Mouse (Mus musculus) thymus, adult 2 months (tissue): ENCODE measurements around the gene Hoxa6. TPM values are rescaled to one million over a fixed set of nuclear protein-coding genes. Genes with fewer than 3 reads are reported as not detected.

Source experiments
- DNase-seq: peaks from one replicate; pipeline ENCODE4 v3.0.0; 2021
- H3K27ac ChIP-seq: fragments of 200-500 bp; 2 replicates; pipeline ENCODE4 v1.5.1; 2012; ENCODE audit warnings: low read length, control low read depth; ENCODE audit not compliant: control insufficient read depth, insufficient read depth
- H3K27me3 ChIP-seq: fragments of 200-500 bp; 2 replicates; pipeline ENCODE4 v1.6.1; 2012; ENCODE audit warnings: mild to moderate bottlenecking, low read length, moderate library complexity, mixed read lengths; ENCODE audit not compliant: control insufficient read depth, insufficient read depth
- H3K36me3 ChIP-seq: fragments of 200-500 bp; 2 replicates; pipeline ENCODE4 v1.6.1; 2012; ENCODE audit warnings: mild to moderate bottlenecking, low read length, moderate library complexity; ENCODE audit not compliant: control insufficient read depth, insufficient read depth
- H3K4me1 ChIP-seq: fragments of 200-500 bp; replicated peaks from 2 replicates; pipeline ENCODE4 v1.6.1; 2012; ENCODE audit warnings: low read length; ENCODE audit not compliant: control insufficient read depth, insufficient read depth
- H3K4me3 ChIP-seq: fragments of 200-500 bp; 2 replicates; pipeline ENCODE4 v1.5.1; 2012; ENCODE audit warnings: mild to moderate bottlenecking, low read length, control low read depth, moderate library complexity; ENCODE audit not compliant: control insufficient read depth, insufficient read depth
- CTCF ChIP-seq: fragments of 200-500 bp; IDR thresholded peaks from 2 replicates; pipeline ENCODE4 v1.5.1; 2012; ENCODE audit warnings: mild to moderate bottlenecking, control low read depth, low read length, moderate library complexity, borderline replicate concordance; ENCODE audit not compliant: control insufficient read depth, poor library complexity, insufficient read depth; ENCODE audit errors: extremely low read depth
- POLR2A ChIP-seq: fragments of 200-500 bp; IDR thresholded peaks from 2 replicates; pipeline ENCODE4 v1.6.1; 2012; ENCODE audit warnings: mild to moderate bottlenecking, low read length, control low read depth, moderate library complexity; ENCODE audit not compliant: control insufficient read depth, poor library complexity, insufficient read depth; ENCODE audit errors: extremely low read depth
- WGBS: fragments of 180-500 bp; shearing (Covaris S2); methylation state at CpG from one replicate; pipeline ENCODE4 v1.1.7; 2018; 5-methylcytosine and 5-hydroxymethylcytosine counted together
- polyA plus RNA-seq: library from polyadenylated mRNA; depleted of rRNA; stranded (reverse); fragments of >200 nt; gene quantifications from 2 replicates; pipeline ENCODE4 v1.2.3, GENCODE M21; 2012

Hoxa6 gene
- polyA plus RNA-seq, 1 experiment = 0.39 TPM

DNA sequence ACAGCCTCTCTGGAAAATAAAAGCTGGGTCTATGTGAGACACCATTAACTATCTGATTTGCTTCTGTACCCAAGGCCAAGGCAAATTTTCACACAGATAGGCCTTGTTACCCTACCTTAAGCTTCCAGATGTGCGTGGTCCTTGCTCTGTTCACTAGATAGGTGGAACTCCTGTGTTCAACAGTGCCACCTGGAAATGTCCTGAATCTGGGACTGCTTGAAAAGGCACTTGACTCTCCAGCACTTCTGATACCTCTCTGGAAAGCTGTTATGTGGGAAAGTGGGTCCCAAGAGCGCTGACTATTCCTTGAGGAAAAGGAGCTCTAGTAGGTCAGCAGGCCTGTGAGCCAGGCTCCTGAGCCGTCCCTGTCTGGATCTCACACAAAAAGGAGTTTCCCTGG, 28.3 kb upstream of the Hoxa6 start:
- H3K27me3 ChIP-seq = peaks cover 57% of the 10 kb centered on the region
- TF ChIP-seq POLR2A = no peak
- TF ChIP-seq CTCF = no peak
- H3K4me3 ChIP-seq = no peak overlapping the region
- no peaks in the 10 kb centered on the region for H3K36me3 ChIP-seq
- H3K27ac ChIP-seq = no peak overlapping the region
- no peak for DNase-seq
- 90% methylated on average over 3 of the region's 3 CpGs for WGBS
- peaks cover 5% of the 10 kb centered on the region; the same call in 1 of the 2 replicates for H3K4me1 ChIP-seq

DNA sequence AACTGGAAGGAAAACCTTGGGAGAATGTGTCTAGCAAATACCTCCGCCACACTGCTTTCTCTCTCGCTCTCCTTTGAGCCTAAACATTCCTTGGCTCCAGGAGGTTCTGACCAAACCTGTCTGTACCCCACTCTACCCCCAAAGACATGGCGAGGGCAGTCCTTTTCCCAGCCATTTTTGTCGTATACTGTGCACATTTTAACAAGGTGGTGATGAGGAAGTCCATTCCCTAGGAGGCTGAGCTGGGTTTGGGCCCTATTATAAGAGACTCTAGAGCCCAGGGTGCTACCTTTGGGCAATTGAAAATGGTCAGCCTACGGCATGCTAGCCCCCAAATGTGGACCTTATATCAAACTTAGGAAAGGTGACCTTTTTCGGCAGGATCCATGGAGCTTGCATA, 27.3 kb upstream of the Hoxa6 start:
- TF ChIP-seq POLR2A = no peak
- no peak for TF ChIP-seq CTCF
- Histone ChIP-seq H3K4me1 (peaks cover 5% of the 10 kb centered on the region; the same call in 1 of the 2 replicates), H3K27ac (no peak overlapping the region), H3K36me3 (no peaks in the 10 kb centered on the region), H3K27me3 (peaks cover 48% of the 10 kb centered on the region), H3K4me3 (no peak overlapping the region)
- 83% methylated on average over 6 of the region's 6 CpGs for WGBS
- no peak for DNase-seq

GRCm38 (mm10) chr6:52235267-52235666, 26.7 kb upstream of the Hoxa6 start:
- no peak overlapping the region for H3K27ac ChIP-seq
- DNase-seq = no peak
- H3K36me3 ChIP-seq = no peaks in the 10 kb centered on the region
- peaks cover 47% of the 10 kb centered on the region for H3K27me3 ChIP-seq
- H3K4me3 ChIP-seq = no peak overlapping the region
- TF ChIP-seq POLR2A = no peak
- TF ChIP-seq CTCF = no peak
- WGBS = 89% methylated on average over 9 of the region's 9 CpGs
- peaks cover 5% of the 10 kb centered on the region; the same call in 1 of the 2 replicates for H3K4me1 ChIP-seq

GRCm38 (mm10) chr6:52234428-52235140, 26.1 kb upstream of the Hoxa6 start:
- WGBS = 4% methylated on average over 60 of the region's 68 CpGs
- no peaks in the 10 kb centered on the region for H3K36me3 ChIP-seq
- TF ChIP-seq POLR2A = no peak
- no peak for TF ChIP-seq CTCF
- peaks cover 47% of the 10 kb centered on the region for H3K27me3 ChIP-seq
- H3K27ac ChIP-seq = no peak overlapping the region
- no peak overlapping the region for H3K4me3 ChIP-seq
- H3K4me1 ChIP-seq = peaks cover 5% of the 10 kb centered on the region; the same call in 1 of the 2 replicates
- no peak for DNase-seq

DNA sequence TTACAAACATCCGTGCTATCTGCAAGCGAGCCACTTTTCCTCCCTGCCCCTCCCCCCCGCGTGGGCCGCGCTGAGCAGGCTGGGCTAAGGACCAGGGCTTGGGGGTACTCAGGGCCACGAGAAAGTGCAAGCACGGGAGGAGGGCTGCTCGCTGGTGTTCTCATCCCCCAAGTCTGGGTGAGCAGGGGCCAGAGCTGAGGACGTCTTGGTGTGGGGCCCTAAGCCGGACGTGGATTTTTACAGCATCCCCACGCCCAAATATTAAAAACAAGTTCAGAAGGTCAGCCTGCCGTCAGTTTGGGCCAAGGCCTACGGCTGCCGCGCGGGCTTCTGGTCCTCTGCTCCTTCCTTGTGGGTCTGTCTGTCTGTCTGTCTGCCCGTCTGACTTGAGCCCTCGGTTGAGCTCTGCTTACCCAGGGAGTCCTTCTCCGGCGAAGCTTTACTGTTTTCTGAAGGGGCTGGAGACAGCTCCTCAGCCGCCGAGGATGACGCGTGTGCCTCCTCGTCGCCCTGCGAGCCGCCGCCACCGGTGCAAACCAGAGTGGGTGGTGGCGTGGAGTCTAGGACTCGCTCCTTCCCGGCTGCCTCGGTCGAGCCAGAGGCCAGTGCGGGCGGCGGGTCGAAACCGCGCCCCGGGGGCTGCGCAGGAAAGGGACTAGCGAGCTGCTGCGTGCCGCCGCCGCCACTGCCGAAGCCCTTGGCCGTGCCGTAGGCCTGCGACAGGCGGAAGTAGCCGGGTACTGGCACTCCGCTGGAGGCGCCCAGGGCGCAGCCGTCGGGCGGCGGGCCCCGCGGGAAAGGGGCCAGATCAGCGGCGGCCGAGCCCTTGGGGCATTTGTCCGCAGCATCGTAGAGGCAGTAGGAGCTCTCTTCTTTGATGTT, 25.3 kb upstream of the Hoxa6 start:
- 6% methylated on average over 70 of the region's 70 CpGs for WGBS
- Histone ChIP-seq H3K27ac (no peak overlapping the region), H3K4me1 (peaks cover 5% of the 10 kb centered on the region; the same call in 1 of the 2 replicates), H3K36me3 (no peaks in the 10 kb centered on the region), H3K27me3 (peaks cover 49% of the 10 kb centered on the region), H3K4me3 (no peak overlapping the region)
- TF ChIP-seq CTCF (no peak), POLR2A (no peak)
- DNase-seq = no peak

DNA sequence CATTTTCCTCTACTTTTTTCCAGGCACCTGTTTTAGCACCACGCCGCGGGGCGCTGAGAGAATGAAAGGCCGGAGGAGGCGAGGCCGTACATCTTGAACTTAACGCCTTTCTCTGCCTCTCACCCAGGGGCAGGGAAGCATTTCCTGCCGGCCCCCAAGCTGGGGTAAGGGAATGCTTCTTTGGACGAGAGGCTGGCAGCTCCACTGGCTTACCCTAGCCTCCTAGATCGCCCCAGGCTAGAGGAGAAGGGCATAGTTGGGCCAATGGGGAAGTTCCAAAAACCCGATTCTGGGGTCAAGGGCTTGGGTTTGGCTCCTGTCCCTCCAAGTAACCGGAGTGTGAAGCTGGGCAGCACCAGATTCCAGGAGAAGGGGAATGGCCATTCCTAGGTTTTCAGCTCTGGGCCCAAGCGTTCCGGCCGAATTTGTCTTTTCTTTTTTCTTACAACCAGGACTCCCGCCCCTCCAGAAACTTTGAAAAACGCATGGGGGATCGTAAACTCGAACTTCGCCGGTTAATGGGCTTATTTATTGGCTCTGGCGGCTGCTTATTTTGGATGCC, 24.5 kb upstream of the Hoxa6 start:
- Histone ChIP-seq H3K4me3 (no peak overlapping the region), H3K27ac (no peak overlapping the region), H3K36me3 (no peaks in the 10 kb centered on the region), H3K27me3 (peaks cover 49% of the 10 kb centered on the region), H3K4me1 (peaks cover 5% of the 10 kb centered on the region; the same call in 1 of the 2 replicates)
- 34% methylated on average over 23 of the region's 23 CpGs for WGBS
- TF ChIP-seq POLR2A (no peak), CTCF (no peak)
- DNase-seq = no peak
